Mouse (Mus musculus): ENCODE data around the gene Inpp5a. TPM values are rescaled to one million over a fixed set of nuclear protein-coding genes. Genes with fewer than 3 reads are reported as not detected.

The Inpp5a gene
- polyA plus RNA-seq, 1 experiment from 2014 or later, result 28.1 TPM

DNA sequence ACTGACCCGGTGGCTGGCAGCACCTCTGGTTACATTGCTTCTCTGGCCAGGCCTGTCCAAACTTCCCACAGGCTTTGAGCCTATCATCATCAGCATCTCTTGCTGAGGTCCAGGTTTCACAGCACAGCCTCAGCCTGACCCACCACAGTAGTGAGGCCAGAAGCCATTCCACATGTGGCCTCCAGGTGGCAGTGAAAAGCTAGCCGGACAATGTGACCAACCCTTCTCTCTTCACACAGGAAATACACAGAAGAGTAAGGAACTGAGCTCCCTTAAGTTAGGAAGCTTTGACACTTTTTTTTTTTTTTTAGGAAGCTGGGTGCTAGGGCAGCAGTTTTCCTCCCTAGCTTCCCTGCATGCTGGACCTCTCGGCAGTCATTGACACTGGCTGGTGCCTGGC, 201.4 kb downstream of the Inpp5a start:
- no peak overlapping the region for H3K4me3 ChIP-seq (replicated peaks; ENCODE audit: low read length)
- H3K4me1 ChIP-seq (replicated peaks; ENCODE audit: control insufficient read depth, insufficient read depth, low read length), result peaks cover 5% of the 10 kb centered on the region; the same call in 1 of the 2 replicates
- DNase-seq (ENCODE audit: low spot score), result peak; percentile 57
- no peak; the same call in 1 of the 2 replicates for ATAC-seq (ENCODE audit: low FRiP score)
- H3K9ac ChIP-seq, result no peak overlapping the region
- H3K9me3 ChIP-seq (ENCODE audit: control insufficient read depth, low read length), result no peaks in the 10 kb centered on the region
- WGBS, result 45% methylated on average over 3 of the region's 3 CpGs
- no peak overlapping the region for H3K4me2 ChIP-seq (replicated peaks)
- peaks cover 68% of the 10 kb centered on the region for H3K27me3 ChIP-seq (ENCODE audit: control insufficient read depth, insufficient read depth, low read length)
- H3K27ac ChIP-seq, result no peak overlapping the region
- no peaks in the 10 kb centered on the region for H3K36me3 ChIP-seq (replicated peaks; ENCODE audit: control insufficient read depth, insufficient read depth)

DNA sequence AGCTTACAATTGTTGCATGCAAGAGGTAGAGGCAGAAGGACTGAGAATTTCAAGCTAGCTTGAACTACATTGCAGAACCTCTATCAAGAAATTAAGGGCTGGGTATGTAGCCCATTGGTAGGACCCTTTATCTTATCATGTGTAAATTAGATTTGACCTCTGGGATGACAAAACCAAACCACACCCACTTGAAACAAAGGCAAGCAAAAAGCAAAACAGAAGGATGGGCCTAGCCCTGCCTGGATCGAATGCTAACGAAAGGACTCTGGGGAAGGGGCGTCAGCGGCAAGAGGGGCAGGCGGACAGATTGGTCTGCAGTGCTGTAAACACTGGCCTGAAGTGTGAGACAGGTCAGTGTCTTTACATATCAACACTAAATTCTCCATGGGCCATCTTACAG, 202.4 kb downstream of the Inpp5a start:
- no peaks in the 10 kb centered on the region for H3K36me3 ChIP-seq (replicated peaks; ENCODE audit: control insufficient read depth, insufficient read depth)
- DNase-seq (ENCODE audit: low spot score), result no peak
- H3K9ac ChIP-seq, result no peak overlapping the region
- no peak overlapping the region for H3K4me3 ChIP-seq (replicated peaks; ENCODE audit: low read length)
- WGBS, result 82% methylated on average over 5 of the region's 5 CpGs
- H3K9me3 ChIP-seq (ENCODE audit: control insufficient read depth, low read length), result no peaks in the 10 kb centered on the region
- ATAC-seq (ENCODE audit: low FRiP score), result no peak
- no peak overlapping the region for H3K27ac ChIP-seq
- H3K27me3 ChIP-seq (ENCODE audit: control insufficient read depth, insufficient read depth, low read length), result peaks cover 58% of the 10 kb centered on the region
- H3K4me1 ChIP-seq (replicated peaks; ENCODE audit: control insufficient read depth, insufficient read depth, low read length), result peaks cover 5% of the 10 kb centered on the region; the same call in 1 of the 2 replicates
- H3K4me2 ChIP-seq (replicated peaks), result no peak overlapping the region

DNA sequence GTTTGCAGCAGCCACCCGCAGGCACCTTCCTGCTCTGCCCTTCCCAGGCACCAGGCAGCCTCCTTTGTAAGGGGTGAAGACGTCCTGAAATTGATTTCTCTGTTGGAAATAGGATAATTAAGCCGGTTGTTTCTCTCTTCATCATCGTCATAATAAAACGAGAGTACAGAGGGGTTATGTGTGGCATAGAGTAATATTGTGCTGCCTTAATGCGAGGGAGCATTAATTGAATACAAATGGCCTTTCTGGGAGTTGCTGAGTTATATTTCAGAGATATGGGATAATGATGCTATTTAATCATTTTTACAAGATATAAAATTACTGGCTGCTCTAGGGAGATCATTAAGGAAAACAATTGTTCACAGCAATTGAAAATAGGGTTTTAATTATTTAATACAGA, 206.4 kb downstream of the Inpp5a start:
- H3K36me3 ChIP-seq (replicated peaks; ENCODE audit: control insufficient read depth, insufficient read depth), result no peaks in the 10 kb centered on the region
- DNase-seq (ENCODE audit: low spot score), result no peak
- H3K27ac ChIP-seq, result no peak overlapping the region
- no peaks in the 10 kb centered on the region for H3K9me3 ChIP-seq (ENCODE audit: control insufficient read depth, low read length)
- H3K9ac ChIP-seq, result no peak overlapping the region
- no peak overlapping the region for H3K4me3 ChIP-seq (replicated peaks; ENCODE audit: low read length)
- ATAC-seq (ENCODE audit: low FRiP score), result peak; percentile 55
- H3K4me1 ChIP-seq (replicated peaks; ENCODE audit: control insufficient read depth, insufficient read depth, low read length), result no peaks in the 10 kb centered on the region
- WGBS, result 60% methylated on average over 6 of the region's 6 CpGs
- peaks cover 26% of the 10 kb centered on the region for H3K27me3 ChIP-seq (ENCODE audit: control insufficient read depth, insufficient read depth, low read length)
- H3K4me2 ChIP-seq (replicated peaks), result no peak overlapping the region

DNA sequence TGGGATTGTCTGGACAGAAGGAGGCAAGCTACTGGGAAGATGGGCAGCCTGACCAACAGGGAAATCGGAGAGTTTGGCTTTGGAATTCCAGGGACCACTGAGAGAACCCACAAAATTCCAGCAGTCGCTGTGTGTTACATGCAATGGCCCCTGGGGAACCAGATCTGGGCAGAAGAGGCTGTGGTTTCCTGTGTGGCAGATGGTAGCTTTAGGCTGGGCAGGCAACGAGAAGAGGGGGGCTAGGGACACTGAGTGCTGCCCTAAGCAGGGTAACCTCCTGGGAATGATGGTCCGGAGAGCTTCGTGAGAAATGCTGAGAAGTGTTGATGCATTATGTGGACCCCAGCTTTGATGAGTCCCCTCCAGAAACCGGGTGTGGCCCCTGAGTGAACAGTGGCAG, 207.0 kb downstream of the Inpp5a start:
- Histone ChIP-seq H3K9me3 (ENCODE audit: control insufficient read depth, low read length) (no peaks in the 10 kb centered on the region), H3K36me3 (replicated peaks; ENCODE audit: control insufficient read depth, insufficient read depth) (no peaks in the 10 kb centered on the region), H3K4me1 (replicated peaks; ENCODE audit: control insufficient read depth, insufficient read depth, low read length) (no peaks in the 10 kb centered on the region), H3K4me2 (replicated peaks) (no peak overlapping the region), H3K9ac (no peak overlapping the region), H3K27me3 (ENCODE audit: control insufficient read depth, insufficient read depth, low read length) (peaks cover 20% of the 10 kb centered on the region), H3K4me3 (replicated peaks; ENCODE audit: low read length) (no peak overlapping the region), H3K27ac (no peak overlapping the region)
- 67% methylated on average over 6 of the region's 6 CpGs for WGBS
- DNase-seq (ENCODE audit: low spot score), result no peak
- ATAC-seq (ENCODE audit: low FRiP score), result no peak

DNA sequence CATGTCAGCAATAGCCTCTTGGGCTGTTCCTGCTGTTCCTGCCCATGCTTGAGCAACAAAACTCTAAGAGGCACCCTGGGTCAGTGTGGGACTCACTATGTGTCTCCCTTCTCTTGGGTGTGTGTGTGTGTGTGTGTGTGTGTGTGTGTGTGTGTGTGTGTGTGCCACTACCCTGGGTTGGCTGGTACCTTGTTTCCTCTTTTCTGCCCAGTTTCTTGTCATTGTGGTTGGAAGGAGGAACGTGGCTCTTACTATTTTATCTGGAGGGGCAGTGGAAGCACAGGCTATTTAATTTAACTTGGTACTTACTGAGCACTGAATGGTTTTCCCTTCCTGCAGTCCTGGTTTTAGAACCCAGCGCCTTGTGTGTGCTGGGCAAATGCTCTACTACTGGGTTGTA, 221.4 kb downstream of the Inpp5a start:
- H3K9ac ChIP-seq, result no peak overlapping the region
- H3K9me3 ChIP-seq (ENCODE audit: control insufficient read depth, low read length), result no peaks in the 10 kb centered on the region
- no peaks in the 10 kb centered on the region for H3K36me3 ChIP-seq (replicated peaks; ENCODE audit: control insufficient read depth, insufficient read depth)
- ATAC-seq (ENCODE audit: low FRiP score) (no peak), DNase-seq (ENCODE audit: low spot score) (no peak)
- 90% methylated on average over 2 of the region's 2 CpGs for WGBS
- no peak overlapping the region for H3K4me2 ChIP-seq (replicated peaks)
- no peak overlapping the region for H3K4me3 ChIP-seq (replicated peaks; ENCODE audit: low read length)
- H3K4me1 ChIP-seq (replicated peaks; ENCODE audit: control insufficient read depth, insufficient read depth, low read length), result no peaks in the 10 kb centered on the region
- no peaks in the 10 kb centered on the region for H3K27me3 ChIP-seq (ENCODE audit: control insufficient read depth, insufficient read depth, low read length)
- H3K27ac ChIP-seq, result no peak overlapping the region

DNA sequence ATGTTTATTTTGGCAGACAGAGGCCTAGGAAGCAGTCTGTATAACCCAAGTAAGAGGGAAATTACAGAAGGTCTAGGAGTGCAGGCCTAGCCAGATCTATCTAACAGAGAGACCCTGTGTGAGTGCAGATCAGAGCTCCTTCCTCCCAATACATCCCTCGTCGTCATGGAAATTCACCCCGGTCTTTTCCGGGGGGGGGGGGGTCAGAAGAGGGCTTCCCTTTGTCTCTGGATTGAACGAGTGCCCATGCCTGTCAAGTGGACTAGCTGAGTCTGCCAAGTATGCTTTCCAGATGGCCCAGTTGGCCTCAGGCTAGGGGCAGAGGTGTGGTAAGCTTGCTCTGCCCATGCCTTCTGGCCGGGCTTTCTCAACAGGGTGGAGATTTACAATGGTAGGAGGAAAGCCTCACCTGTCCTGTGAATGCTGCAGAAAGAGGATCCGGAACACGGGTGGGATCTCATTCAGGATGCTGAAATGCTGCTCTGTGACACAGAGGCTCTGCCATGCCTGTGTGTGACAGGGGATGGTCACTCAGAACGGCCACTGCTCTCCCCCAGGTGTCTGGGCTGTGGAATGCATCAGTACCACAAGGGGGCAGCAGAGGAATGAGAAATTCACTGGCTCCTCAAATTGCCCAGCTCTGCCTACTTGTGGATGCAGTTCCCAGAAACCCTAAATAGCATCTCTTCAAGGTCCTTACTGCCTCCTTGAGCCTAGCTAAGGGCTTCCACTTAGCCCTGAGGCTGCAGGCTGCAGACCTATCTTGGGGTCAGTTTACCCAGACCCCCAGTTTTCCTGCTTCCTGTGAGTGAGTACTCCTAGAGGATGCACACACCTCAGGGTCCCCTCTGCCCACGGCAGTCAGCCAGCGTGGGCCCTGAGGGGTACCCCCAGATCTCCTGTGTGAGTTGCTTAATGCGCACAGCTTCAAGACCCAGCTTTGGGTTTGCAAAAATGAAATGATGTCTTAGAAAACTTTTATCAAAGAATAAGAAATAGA, 227.2 kb downstream of the Inpp5a start:
- H3K4me3 ChIP-seq (replicated peaks; ENCODE audit: low read length), result no peak overlapping the region
- no peaks in the 10 kb centered on the region for H3K27me3 ChIP-seq (ENCODE audit: control insufficient read depth, insufficient read depth, low read length)
- 43% methylated on average over 12 of the region's 12 CpGs for WGBS
- no peaks in the 10 kb centered on the region for H3K36me3 ChIP-seq (replicated peaks; ENCODE audit: control insufficient read depth, insufficient read depth)
- H3K9me3 ChIP-seq (ENCODE audit: control insufficient read depth, low read length), result no peaks in the 10 kb centered on the region
- peak; percentile 88 for DNase-seq (ENCODE audit: low spot score)
- H3K9ac ChIP-seq, result no peak overlapping the region
- H3K4me1 ChIP-seq (replicated peaks; ENCODE audit: control insufficient read depth, insufficient read depth, low read length), result no peaks in the 10 kb centered on the region
- no peak overlapping the region for H3K27ac ChIP-seq
- peak; percentile 82 for ATAC-seq (ENCODE audit: low FRiP score)
- no peak overlapping the region for H3K4me2 ChIP-seq (replicated peaks)

DNA sequence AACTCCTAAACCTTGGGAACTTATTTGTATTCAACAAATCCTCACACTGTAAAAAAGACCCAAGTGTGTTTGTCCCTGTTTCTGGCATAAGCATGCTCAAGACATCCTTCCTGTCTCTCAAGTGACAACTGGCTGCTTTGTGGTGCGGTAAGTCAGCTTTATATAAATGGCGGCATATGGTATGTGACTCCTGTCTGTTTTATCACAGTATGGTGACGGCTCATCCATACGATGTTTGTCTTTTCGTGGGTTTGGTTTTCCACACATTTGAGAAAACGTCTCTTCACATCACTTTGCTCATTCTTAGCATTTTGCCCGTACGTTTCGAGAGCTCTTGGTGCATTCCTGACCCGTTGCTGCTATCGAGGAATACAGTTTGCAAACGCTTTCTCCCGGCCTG, 233.7 kb downstream of the Inpp5a start:
- no peaks in the 10 kb centered on the region for H3K4me1 ChIP-seq (replicated peaks; ENCODE audit: control insufficient read depth, insufficient read depth, low read length)
- 87% methylated on average over 13 of the region's 13 CpGs for WGBS
- no peaks in the 10 kb centered on the region for H3K9me3 ChIP-seq (ENCODE audit: control insufficient read depth, low read length)
- ATAC-seq (ENCODE audit: low FRiP score), result no peak
- no peak for DNase-seq (ENCODE audit: low spot score)
- no peaks in the 10 kb centered on the region for H3K36me3 ChIP-seq (replicated peaks; ENCODE audit: control insufficient read depth, insufficient read depth)
- H3K4me3 ChIP-seq (replicated peaks; ENCODE audit: low read length), result no peak overlapping the region
- no peaks in the 10 kb centered on the region for H3K27me3 ChIP-seq (ENCODE audit: control insufficient read depth, insufficient read depth, low read length)
- no peak overlapping the region for H3K4me2 ChIP-seq (replicated peaks)
- no peak overlapping the region for H3K27ac ChIP-seq
- no peak overlapping the region for H3K9ac ChIP-seq

DNA sequence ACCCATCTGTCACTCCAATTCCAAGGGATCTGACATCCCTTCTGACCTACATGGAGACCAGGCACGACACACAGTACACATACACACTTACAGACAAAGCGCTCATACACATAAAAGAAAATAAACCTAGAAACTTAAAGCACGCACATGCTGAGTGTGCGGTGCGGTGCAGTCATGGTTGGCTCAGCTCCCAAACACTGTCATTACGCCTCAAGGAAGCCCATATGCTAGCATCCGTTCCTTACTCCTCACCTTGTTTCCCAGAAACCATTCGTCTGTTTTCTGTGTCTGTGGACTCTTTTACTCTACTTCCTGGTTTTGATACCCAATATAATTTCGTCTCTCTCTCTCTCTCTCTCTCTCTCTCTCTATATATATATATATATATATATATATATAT, 236.2 kb downstream of the Inpp5a start:
- no peaks in the 10 kb centered on the region for H3K36me3 ChIP-seq (replicated peaks; ENCODE audit: control insufficient read depth, insufficient read depth)
- DNase-seq (ENCODE audit: low spot score) (no peak), ATAC-seq (ENCODE audit: low FRiP score) (no peak)
- 89% methylated on average over 9 of the region's 9 CpGs for WGBS
- no peaks in the 10 kb centered on the region for H3K9me3 ChIP-seq (ENCODE audit: control insufficient read depth, low read length)
- no peak overlapping the region for H3K27ac ChIP-seq
- H3K9ac ChIP-seq, result no peak overlapping the region
- H3K4me1 ChIP-seq (replicated peaks; ENCODE audit: control insufficient read depth, insufficient read depth, low read length), result no peaks in the 10 kb centered on the region
- H3K4me3 ChIP-seq (replicated peaks; ENCODE audit: low read length), result no peak overlapping the region
- no peak overlapping the region for H3K4me2 ChIP-seq (replicated peaks)
- no peaks in the 10 kb centered on the region for H3K27me3 ChIP-seq (ENCODE audit: control insufficient read depth, insufficient read depth, low read length)

Measured in hindbrain, embryonic 14.5 days (tissue).